Mouse (Mus musculus): Measurements from ENCODE around the gene Lmo7. TPM values are rescaled to one million over a fixed set of nuclear protein-coding genes. Genes with fewer than 3 reads are reported as not detected.

Lmo7 gene
- total RNA-seq, 1 experiment from 2014 or later = 2.8 TPM

GRCm38 (mm10) chr14:101852584-101853195 is 122.9 kb downstream of the Lmo7 start:
- ATAC-seq (replicated peaks in 1 of 2; ENCODE audit: insufficient read depth in 1 of 2, low FRiP score in 2 of 2, low TSS enrichment in 1 of 2, low read depth in 1 of 2, poor library complexity in 2 of 2, severe bottlenecking in 2 of 2) = no peak

GRCm38 (mm10) chr14:101853207-101853606 is 123.5 kb downstream of the Lmo7 start:
- no peak for ATAC-seq (replicated peaks in 1 of 2; ENCODE audit: insufficient read depth in 1 of 2, low FRiP score in 2 of 2, low TSS enrichment in 1 of 2, low read depth in 1 of 2, poor library complexity in 2 of 2, severe bottlenecking in 2 of 2)

GRCm38 (mm10) chr14:101853722-101854121 is 124.0 kb downstream of the Lmo7 start:
- ATAC-seq (replicated peaks in 1 of 2; ENCODE audit: insufficient read depth in 1 of 2, low FRiP score in 2 of 2, low TSS enrichment in 1 of 2, low read depth in 1 of 2, poor library complexity in 2 of 2, severe bottlenecking in 2 of 2) = no peak

GRCm38 (mm10) chr14:101854226-101854625 is 124.5 kb downstream of the Lmo7 start:
- ATAC-seq (replicated peaks in 1 of 2; ENCODE audit: insufficient read depth in 1 of 2, low FRiP score in 2 of 2, low TSS enrichment in 1 of 2, low read depth in 1 of 2, poor library complexity in 2 of 2, severe bottlenecking in 2 of 2) = no peak

GRCm38 (mm10) chr14:101859305-101859886 is 129.6 kb downstream of the Lmo7 start:
- no peak for ATAC-seq (replicated peaks in 1 of 2; ENCODE audit: insufficient read depth in 1 of 2, low FRiP score in 2 of 2, low TSS enrichment in 1 of 2, low read depth in 1 of 2, poor library complexity in 2 of 2, severe bottlenecking in 2 of 2)

GRCm38 (mm10) chr14:101862088-101862487 is 132.3 kb downstream of the Lmo7 start:
- peak; percentile 81 to 89 for ATAC-seq (replicated peaks in 1 of 2; ENCODE audit: insufficient read depth in 1 of 2, low FRiP score in 2 of 2, low TSS enrichment in 1 of 2, low read depth in 1 of 2, poor library complexity in 2 of 2, severe bottlenecking in 2 of 2)

- no peak for ATAC-seq (replicated peaks in 1 of 2; ENCODE audit: insufficient read depth in 1 of 2, low FRiP score in 2 of 2, low TSS enrichment in 1 of 2, low read depth in 1 of 2, poor library complexity in 2 of 2, severe bottlenecking in 2 of 2)
These were observed 137.4 kb downstream of the Lmo7 start for GRCm38 (mm10) chr14:101867071-101867733.

GRCm38 (mm10) chr14:101869145-101869544 is 139.4 kb downstream of the Lmo7 start:
- no peak for ATAC-seq (replicated peaks in 1 of 2; ENCODE audit: insufficient read depth in 1 of 2, low FRiP score in 2 of 2, low TSS enrichment in 1 of 2, low read depth in 1 of 2, poor library complexity in 2 of 2, severe bottlenecking in 2 of 2)

- no peak for ATAC-seq (replicated peaks in 1 of 2; ENCODE audit: insufficient read depth in 1 of 2, low FRiP score in 2 of 2, low TSS enrichment in 1 of 2, low read depth in 1 of 2, poor library complexity in 2 of 2, severe bottlenecking in 2 of 2)
These were observed 139.9 kb downstream of the Lmo7 start for GRCm38 (mm10) chr14:101869661-101870060.

GRCm38 (mm10) chr14:101870171-101870902 is 140.6 kb downstream of the Lmo7 start:
- no peak for ATAC-seq (replicated peaks in 1 of 2; ENCODE audit: insufficient read depth in 1 of 2, low FRiP score in 2 of 2, low TSS enrichment in 1 of 2, low read depth in 1 of 2, poor library complexity in 2 of 2, severe bottlenecking in 2 of 2)

- no peak for ATAC-seq (replicated peaks in 1 of 2; ENCODE audit: insufficient read depth in 1 of 2, low FRiP score in 2 of 2, low TSS enrichment in 1 of 2, low read depth in 1 of 2, poor library complexity in 2 of 2, severe bottlenecking in 2 of 2)
These were observed 143.1 kb downstream of the Lmo7 start for GRCm38 (mm10) chr14:101872846-101873245.

GRCm38 (mm10) chr14:101878346-101879049 is 148.7 kb downstream of the Lmo7 start:
- ATAC-seq (replicated peaks in 1 of 2; ENCODE audit: insufficient read depth in 1 of 2, low FRiP score in 2 of 2, low TSS enrichment in 1 of 2, low read depth in 1 of 2, poor library complexity in 2 of 2, severe bottlenecking in 2 of 2) = no peak

GRCm38 (mm10) chr14:101879050-101879694 is 149.4 kb downstream of the Lmo7 start:
- ATAC-seq (replicated peaks in 1 of 2; ENCODE audit: insufficient read depth in 1 of 2, low FRiP score in 2 of 2, low TSS enrichment in 1 of 2, low read depth in 1 of 2, poor library complexity in 2 of 2, severe bottlenecking in 2 of 2) = no peak

- peak; percentile 97 for ATAC-seq (replicated peaks in 1 of 2; ENCODE audit: insufficient read depth in 1 of 2, low FRiP score in 2 of 2, low TSS enrichment in 1 of 2, low read depth in 1 of 2, poor library complexity in 2 of 2, severe bottlenecking in 2 of 2)
These were observed 153.2 kb downstream of the Lmo7 start for GRCm38 (mm10) chr14:101882966-101883365.

- ATAC-seq (replicated peaks in 1 of 2; ENCODE audit: insufficient read depth in 1 of 2, low FRiP score in 2 of 2, low TSS enrichment in 1 of 2, low read depth in 1 of 2, poor library complexity in 2 of 2, severe bottlenecking in 2 of 2) = no peak
These were observed 154.0 kb downstream of the Lmo7 start for GRCm38 (mm10) chr14:101883787-101884186.

- ATAC-seq (replicated peaks in 1 of 2; ENCODE audit: insufficient read depth in 1 of 2, low FRiP score in 2 of 2, low TSS enrichment in 1 of 2, low read depth in 1 of 2, poor library complexity in 2 of 2, severe bottlenecking in 2 of 2) = no peak
These were observed 156.6 kb downstream of the Lmo7 start for GRCm38 (mm10) chr14:101886320-101886719.

- ATAC-seq (replicated peaks in 1 of 2; ENCODE audit: insufficient read depth in 1 of 2, low FRiP score in 2 of 2, low TSS enrichment in 1 of 2, low read depth in 1 of 2, poor library complexity in 2 of 2, severe bottlenecking in 2 of 2) = no peak
These were observed 162.2 kb downstream of the Lmo7 start for GRCm38 (mm10) chr14:101891903-101892448.
